Mouse (Mus musculus): Measurements from ENCODE around the gene Wdr66.
A peak's percentile ranks its signal among the peaks of the same experiment; 100 is the strongest.

The Wdr66 gene

DNA sequence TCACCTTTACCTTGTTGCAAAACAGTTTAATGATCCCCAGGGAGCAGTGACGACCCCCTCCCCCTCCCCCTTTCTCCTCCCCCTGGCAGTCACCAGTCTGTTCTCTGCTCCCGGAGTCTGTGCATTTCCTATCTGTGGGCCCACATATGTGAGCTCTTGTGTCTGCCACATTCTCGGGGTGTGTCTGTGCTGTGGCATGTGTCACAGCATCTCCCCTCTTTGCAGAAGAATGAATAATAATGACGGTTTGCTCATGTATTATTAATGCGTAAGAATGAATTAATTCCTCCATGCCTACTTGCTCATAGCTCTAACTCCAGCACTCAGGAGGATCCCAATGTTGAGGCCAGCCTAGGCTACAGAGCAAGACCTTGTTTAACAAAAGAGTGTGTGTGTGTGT, 21.0 kb downstream of the Wdr66 start:
- DNase-seq: no peak

DNA sequence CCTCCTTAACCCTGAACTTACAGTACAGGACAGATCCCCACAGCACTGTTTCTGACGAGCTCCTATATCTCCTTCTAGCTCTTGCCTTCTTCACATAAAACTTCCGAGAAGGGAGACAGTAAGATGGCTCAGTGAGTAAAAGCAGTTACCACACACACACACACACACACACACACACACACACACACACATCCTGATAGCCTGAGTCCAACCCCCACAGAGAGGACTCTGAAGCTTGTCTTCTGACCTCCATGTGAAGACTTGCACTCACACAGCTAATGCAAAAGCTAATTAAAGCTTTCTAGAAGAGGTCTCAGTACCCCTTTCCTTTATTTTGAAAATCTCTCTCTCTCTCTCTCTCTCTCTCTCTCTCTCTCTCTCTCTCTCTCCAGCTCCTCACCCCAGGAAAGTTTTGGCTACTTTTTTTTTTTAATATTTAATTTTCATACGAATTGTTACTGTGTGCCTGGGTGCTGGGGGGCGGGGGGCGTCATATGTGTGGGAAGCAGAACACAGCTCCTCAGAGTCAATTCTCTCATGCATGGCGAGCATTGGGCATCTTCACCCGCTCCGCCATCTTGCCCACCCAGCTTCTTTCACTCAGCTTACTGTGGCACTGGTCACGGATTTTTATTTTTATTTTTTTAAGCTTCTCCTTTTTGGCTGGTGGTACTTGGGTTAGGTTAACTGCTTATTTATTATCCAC, 24.9 kb downstream of the Wdr66 start:
- DNase-seq: no peak

DNA sequence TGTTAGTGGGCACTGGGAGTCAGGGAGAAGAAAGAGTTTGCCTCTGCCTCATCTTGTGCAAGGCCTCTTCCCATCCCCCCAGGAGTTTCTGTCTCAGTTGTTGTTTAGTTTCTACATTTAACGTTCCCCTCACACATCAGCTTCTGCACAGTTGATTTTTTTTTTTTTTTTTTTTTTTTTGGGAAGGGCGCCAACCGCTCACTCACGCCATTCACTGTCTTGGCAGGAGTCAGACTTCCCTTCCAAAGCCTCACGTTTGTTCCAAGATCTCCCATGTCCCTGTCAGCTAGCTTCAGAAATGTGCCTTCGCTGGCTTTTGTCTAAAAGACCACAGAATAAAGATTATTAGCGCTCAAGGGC, 25.4 kb downstream of the Wdr66 start:
- DNase-seq: no peak

DNA sequence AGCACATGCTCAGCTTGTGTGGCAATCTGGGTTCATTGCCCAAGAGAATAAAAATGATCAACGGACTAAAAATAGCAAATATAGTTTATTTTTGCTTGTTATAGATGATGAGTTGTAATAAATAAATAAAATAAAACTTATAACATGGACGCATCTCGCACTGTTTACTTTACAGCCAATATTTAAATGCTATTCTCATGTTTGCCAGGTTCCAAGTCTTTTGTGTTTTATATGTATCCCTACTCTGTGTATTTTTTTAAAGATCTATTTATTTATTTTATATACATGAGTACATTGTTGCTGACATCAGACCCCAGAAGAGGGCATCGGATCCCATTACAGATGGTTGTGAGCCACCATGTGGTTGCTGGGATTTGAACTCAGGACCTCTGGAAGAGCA, 25.8 kb downstream of the Wdr66 start:
- DNase-seq: no peak

DNA sequence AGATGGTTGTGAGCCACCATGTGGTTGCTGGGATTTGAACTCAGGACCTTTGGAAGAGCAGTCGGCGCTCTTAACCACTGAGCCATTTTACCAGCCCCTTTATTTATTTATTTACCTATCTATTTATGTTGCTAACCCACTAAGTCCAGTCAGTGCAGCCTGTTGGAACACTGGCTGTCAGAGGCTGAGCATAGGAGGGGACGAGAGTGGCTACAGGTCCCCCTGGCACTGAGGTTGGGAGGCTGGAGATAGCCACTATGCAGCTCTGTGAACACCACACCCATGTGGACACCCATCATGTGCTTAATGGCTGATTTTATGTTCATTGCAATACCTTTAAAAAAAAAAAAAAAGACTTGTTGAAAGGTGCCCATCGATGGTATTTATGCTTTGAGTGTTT, 27.3 kb downstream of the Wdr66 start:
- no peak for DNase-seq

DNA sequence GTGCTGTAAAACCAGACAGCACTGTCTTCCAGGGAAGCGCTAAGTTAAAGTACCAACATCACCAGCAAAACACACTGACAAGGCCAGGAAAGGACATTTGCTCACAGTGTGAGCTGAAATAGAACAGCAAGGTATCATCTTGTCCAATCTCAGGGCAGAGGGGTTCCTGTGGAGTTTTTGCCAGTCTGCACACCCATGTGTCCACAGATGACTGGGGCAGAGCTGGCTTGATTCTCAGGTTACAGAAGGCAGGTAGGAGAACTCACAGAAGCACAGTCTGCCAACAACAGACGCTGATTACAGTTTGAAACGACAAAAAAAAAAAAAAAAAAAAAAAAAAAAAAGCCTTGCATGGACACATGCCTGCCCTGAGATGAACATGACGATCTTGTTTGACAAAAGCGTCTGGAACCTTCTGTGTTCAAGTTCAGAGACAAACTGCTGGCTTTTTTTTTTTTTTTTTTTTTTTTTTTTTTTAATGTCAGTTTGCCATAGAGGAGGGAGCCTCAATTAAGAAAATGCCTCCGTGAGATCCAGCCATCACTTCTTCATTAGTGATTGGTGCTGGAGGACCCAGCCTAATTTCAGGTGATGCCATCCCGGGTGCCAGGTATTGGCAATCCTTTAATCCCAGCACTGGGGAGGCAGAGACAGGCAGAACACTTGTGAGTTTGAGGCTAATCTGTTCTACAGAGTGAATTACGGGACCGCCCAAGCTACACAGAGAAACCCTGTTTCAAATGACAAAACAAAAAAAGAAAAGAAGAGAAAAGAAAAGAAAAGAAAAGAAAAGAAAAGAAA, 29.6 kb downstream of the Wdr66 start:
- DNase-seq: peak; percentile 34 to 39

DNA sequence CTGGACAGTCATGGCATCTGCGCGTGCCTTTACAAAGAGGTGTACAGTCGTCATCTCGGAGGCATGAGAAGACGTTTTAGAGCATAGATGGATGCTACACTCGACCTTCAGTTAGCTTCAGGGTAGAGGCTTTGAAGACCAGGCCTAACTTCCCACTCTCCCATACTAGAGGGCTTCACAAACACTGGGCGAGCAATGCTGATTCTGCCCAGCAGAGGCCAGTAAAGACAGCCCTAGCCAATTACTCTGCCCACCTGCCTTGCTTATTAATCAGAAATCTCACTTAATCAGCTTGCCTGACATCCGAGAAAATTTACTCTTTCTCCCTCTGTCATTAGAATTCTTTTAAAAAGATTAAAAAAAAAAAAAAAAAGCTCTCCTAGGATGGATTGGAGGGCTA, 33.3 kb downstream of the Wdr66 start:
- peak; percentile 41 to 49 for DNase-seq

DNA sequence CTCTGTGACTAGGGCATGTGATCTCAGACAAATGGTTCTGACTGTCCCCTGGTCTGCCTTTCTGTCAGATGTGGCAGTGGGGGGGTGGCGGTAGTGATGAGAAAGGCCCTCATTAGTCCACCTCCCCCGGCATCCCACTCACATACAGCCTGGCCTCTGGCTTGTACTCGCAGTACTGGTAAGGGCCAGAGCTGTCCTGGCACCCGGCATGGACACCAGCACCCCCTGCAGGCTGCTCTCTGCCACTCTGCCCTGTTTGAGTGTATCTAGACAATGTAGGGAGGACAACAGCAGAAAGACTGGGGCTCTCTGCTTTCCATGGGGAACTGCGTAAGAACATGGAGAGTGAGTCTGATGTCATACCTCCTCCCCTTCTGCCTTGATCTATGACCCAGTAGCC, 36.2 kb downstream of the Wdr66 start:
- peak in 1 of 2 experiments; percentile 22 for DNase-seq

DNA sequence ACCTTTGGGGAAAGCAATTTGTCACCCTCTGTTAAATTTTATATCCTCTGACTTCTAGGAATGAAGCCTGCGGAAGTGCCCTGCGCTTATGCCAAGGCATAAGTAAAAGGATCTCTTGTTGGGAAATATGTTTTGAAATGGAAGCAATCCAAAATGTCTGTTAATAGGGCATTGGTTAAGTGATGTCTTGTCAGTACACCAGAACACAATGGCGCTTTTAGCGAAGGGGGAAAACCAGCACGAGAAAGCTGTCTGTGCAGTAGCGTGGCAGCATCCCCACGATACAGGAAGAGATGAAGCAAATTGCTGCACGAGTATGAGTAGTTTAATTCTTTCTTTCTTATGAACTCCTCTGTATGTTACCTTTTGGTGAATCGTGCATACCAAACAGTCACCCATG, 42.8 kb downstream of the Wdr66 start:
- no peak for DNase-seq

DNA sequence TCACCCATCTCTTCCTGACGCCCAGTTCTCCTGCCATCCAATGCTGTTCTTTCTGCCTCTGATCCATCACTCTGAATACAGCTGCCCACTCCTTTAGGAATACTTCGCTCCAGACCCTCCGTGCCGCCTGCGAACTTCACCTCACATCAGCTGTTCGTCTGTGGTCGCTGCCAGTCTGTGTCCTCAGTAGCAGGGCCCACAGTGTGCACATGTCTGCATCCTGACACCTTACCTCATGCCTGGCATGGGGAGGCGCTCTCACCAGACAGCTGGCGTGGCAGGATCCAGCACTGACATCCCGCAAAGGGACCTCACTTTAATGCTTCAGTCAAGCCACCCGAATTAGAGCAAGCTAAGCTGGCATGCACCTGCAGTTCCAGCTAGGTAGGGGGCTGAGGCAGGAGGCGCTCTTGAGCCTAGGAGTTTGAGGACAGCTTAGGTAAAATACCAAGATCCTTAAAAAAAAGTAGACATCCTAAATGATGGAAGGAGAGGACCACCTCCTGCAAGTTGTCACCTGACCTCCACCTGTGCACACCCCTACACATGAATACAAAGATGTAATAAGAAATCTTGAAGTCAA, 44.4 kb downstream of the Wdr66 start:
- no peak for DNase-seq

DNA sequence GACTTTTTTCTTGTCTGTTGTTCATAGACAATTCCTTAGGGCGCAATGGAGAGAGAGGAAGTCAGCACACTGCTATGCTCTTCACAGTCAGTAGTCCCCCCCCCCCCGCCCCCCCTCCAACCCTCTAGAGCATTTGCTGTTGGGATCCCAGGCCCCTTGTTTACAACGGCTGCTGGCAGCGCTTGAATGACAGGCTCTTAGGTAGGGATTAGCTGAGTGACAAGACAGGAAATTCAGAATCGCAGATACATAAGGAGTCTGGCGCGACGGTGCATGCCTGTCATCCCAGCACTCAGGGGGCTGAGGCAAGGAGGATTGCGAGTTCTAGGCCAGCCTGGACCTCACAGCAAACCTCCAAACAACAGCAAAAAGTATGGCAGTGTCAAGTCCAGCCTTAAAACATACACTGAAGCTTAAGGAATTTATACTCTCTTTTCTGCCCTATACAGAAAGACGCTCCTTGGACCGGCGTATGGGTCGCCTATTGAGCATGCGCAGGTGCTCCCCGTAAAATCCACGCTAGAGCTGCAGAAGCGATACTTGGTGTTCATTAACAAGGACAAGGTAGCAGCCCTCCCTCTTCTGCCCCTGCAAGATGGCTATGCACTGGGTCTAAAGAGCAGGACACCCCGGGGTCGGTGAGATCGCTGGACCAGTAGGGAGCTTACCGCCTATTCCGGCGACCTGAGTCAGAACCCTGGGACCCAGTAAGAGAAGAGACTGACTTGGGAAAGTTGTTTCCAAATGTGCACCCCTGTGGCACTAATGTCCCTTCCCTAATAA, 45.3 kb downstream of the Wdr66 start:
- no peak for DNase-seq

DNA sequence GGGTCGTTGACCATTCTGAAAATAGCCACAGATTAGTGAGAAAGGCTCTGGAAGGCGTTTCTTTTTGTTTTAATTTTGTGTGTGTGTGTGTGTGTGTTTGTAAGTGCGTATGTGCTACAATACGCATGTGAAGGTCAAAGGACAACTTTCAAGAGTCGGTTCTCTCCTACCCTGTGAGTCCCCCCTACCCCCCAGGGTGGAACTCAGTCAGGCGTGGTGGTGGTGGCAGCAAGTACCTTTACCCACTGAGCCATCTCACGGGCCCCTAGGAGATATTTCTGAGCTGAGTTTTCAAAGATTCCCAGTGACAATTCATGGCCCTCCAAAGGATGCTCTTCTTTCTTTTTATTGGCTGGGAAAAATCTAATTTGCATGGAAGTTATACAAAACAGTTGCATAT, 45.9 kb downstream of the Wdr66 start:
- no peak for DNase-seq

DNA sequence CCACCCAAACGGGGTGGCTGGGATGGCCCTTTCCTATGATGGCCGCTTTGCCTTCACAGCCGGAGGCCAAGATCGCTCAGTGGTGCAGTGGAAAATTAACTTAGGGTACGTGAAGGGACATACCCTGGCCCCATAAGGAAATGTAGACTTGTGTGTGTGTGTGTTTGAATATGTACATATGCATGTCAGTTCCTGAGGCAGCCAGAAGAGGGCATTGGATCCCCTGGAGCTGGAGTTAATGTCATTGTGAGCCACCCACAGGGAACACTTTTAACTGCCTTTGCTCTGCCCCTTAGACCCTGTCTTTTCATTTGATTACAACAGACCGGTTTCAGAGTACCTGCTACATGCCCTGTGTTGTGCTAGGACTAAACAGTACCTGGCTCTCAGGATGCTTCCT, 46.6 kb downstream of the Wdr66 start:
- DNase-seq: no peak

DNA sequence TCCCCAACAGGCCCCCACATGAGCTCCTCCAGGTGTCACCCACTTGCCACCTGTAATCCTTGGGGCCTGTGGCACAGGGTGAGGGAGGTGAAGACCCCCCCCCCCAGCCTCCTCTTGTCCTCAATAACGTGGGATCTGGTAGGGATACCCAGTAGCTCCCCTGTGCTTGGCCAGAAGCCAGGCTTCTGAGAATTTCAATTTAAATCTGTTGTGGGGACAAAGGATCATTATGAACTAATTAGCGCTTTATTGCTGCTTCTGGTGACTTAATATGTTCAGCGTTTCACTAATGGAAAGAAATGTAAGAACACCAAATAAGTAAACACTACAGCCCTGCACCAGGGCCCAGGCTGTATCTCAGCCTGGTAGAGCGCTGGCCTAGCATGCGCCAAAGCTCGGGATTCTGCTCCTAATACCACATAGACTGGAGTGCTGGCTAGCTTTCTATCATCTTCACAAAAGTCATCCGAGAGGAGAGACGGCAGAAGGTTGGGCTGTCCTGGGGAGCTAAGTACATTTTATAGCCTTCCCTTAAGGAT, 48.7 kb downstream of the Wdr66 start:
- no peak for DNase-seq

DNA sequence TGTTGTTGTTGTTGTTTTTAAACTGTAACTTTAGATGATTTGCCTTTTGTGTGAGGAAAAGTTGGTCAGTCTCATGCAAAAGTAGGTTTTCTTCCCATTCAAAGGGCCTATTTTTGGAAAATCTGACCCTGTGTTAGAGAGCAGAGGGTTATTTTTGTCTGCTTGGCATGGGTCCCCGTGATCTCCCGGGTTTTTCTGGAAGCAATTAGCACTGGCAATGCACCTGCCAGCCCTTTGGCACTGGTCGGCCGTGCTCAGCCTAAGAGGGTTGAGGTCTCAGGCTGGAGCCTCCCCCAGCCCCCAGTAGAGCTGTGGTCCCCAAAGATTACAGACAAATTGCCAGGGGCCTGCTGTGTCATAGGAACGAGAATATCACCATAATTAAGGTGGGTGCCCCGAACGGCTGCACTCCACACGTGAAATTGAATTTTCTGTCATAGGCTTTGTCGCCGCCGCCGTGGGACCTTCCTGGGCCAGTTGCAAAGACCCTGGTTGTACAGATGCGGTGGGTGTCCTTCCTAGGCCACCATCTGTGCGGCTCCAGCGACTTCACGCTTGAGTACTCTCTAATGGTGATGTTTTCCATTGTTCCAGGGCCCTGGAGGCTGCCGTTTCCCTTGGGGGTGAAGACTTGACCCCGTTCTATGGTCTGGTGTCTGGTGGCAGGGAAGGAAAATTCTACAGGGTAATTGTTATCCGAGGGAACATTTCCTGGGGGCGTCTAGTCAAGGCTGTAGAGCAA, 50.0 kb downstream of the Wdr66 start:
- DNase-seq: peak; percentile 64 to 75

DNA sequence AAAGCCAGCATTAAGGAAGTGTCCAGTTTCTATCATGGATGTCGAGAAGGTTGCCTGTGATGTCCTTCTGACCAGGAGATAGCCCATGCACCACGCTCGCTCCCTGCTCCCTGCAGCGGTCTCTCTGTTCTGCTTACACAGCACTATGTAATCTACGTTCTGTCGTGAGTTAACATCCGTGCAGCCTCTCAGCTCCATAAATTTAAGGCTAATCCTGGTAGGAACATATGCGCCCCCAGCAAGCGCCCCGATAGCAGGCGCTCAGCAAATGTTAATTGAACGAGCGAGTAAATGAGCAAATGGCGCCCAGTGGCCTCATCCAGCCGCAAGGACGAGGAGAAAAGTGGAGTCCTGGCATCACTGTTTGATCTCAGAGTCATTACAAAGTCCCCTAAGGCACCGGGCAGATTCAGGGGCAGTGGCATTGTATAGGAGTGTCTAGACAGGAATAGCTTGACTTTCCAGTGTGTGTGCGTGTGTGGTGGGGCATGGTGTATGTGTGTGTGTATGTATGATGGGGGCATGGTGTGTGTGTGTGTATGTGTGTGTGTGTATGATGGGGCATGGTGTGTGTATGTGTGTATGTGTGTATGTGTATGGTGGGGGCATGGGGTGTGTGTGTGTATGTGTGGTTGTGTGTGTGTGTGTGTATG, 55.9 kb downstream of the Wdr66 start:
- DNase-seq: no peak

DNA sequence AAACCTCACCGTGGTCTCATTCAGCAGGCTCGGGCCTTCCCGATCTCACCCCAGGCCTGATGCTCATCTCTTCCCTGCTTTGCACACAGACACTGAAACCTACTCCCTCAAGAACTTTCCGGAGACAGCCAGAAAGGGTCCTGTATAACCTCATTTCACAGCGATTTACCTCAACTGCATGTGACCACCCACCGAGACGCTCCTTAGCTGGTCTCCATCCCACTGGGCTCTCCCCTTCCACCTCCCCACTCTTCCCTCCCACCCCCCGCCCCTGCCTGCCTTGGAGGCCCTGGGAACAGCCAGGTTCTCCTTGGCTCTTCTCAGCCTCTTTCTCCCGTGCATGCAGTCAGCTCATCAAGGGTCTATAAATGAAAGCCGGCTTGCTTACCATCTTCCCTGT, 57.9 kb downstream of the Wdr66 start:
- no peak for DNase-seq

DNA sequence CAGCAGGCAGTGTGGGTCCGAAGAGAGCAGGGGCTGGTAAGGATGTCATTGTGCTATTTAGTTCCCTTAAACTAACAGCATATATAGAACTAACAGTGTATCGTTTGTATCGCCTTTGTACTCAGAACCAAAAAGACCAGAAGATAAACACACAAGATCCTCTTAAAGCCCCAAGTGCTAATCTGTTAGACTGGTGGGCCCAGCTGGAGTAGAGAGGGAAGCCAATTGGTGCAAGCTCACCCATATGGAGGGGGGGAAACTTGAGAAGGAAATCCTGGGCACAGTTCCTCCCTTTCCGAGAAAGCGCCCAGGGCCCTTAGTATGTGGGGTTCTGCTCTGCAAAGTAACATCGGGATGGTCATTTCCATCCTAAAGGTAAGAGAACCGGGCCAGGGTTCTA, 58.3 kb downstream of the Wdr66 start:
- DNase-seq: no peak

DNA sequence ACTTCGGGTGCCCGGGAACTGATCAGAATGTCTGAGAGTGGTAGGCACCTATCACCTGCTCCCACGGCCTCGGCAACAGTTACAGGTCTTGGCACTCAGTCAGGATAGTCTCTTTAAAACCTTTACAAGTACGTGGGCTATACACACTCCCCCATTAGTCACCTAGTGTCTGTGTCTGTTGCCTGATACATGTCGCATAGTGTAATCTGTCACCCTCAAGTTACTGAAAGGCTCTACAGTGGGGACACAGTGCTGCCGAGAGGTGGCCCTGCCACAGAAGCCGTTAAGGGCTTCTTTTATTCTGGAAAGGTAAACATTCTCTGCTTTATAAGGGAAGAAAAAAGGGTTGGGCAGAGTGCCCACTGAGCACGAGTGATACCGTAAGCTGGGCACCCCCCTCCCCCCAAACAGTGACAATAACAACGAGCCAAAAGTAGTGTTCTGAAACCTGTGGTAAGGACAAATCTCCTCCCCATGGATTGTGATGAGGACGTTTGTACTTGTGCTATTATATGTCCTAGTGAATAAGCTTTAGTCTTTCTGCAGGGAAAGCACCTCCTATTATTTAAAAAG, 61.2 kb downstream of the Wdr66 start:
- DNase-seq: no peak

DNA sequence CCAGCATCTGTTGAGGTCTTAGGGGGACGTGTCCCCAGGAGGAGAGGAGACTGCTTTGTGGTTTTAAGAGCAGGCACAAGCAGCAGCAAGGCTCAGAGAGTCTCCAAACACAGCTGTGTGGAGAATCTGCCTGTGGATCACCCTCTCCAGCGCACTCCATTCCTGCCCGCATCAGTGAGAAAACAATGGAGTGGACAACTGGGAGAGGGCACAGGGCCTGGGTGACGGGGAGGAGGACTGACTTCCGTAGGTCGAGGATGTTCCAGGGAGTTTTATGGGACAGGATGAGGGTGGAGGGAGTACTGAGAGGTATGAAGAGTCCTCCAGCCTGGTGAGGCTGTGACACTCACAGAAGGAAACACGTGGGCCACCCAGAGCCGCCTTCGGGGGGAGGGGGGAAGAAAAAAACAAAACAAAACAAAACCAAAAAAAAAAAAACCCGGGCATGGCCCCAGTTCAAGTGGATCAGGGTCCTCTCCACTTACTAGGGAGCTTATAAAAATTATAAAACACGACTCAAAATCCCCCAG, 62.0 kb downstream of the Wdr66 start:
- DNase-seq: no peak

DNA sequence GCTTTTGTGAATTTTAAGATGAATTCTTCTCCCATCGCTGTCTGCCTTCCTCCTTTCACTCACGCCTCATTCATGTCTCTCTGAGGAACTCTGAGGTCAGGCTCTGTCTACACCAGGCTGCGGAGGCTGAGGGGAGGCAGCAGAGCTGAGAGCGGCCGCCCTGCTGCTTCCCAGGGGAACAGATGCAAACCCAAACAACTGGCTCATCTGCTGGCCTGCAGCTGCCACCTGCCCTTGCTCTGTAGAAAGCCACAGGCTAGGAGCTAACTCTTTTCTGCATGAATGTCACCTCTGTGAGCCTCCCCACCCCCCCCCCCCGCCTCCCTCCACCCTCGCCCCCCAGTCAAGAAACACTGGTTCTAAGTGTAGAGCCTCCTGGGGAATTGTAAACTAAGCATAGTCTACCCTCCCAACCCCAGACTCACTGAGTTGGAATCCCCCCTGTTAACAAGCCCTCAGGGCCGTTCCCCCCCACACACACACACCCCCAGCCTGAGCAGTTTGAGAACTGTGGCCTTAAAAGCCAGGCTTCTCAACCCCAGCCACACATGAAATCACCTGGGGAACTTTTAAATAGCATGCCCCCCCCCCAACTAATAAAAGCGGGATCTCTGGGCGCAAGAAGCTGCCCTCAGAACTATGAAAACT, 63.4 kb downstream of the Wdr66 start:
- no peak for DNase-seq

Data from cerebellum, postnatal 36 days (tissue).